Mouse (Mus musculus) lung, adult 2 months (tissue): Measurements from ENCODE around the gene Eif4enif1. TPM values are rescaled to one million over a fixed set of nuclear protein-coding genes. Genes with fewer than 3 reads are reported as not detected.
A peak's percentile ranks its signal among the peaks of the same experiment; 100 is the strongest.

Experiments used
- DNase-seq: peaks from one replicate; pipeline ENCODE4 v3.0.0; 2022
- H3K4me1 ChIP-seq: fragments of 200-500 bp; 2 replicates; pipeline ENCODE4 v1.6.1; 2011; ENCODE audit warnings: low read length; ENCODE audit not compliant: control insufficient read depth, insufficient read depth
- H3K4me3 ChIP-seq: fragments of 200-500 bp; replicated peaks from 2 replicates; pipeline ENCODE3; 2011; ENCODE audit warnings: low read depth, mild to moderate bottlenecking, control low read depth, low read length; ENCODE audit errors: extremely low read depth
- CTCF ChIP-seq: fragments of 200-500 bp; IDR thresholded peaks from 2 replicates; pipeline ENCODE4 v1.5.1; 2011; ENCODE audit warnings: mild to moderate bottlenecking, low read length, control low read depth; ENCODE audit not compliant: insufficient read depth
- POLR2A ChIP-seq: fragments of 200-500 bp; IDR thresholded peaks from 2 replicates; pipeline ENCODE4 v1.6.1; 2011; ENCODE audit warnings: low read depth, mild to moderate bottlenecking, control low read depth, low read length, borderline replicate concordance; ENCODE audit errors: extremely low read depth
- WGBS: fragments of 180-500 bp; shearing (Covaris S2); methylation state at CpG from one replicate; pipeline ENCODE4 v1.1.7; 2018; 5-methylcytosine and 5-hydroxymethylcytosine counted together
- polyA plus RNA-seq: library from polyadenylated mRNA; depleted of rRNA; stranded (reverse); fragments of >200 nt; gene quantifications from 2 replicates; pipeline ENCODE4 v1.2.3, GENCODE M21; 2012; rRNA removed

Eif4enif1 gene
- polyA plus RNA-seq, 1 experiment, result 37.2 TPM

DNA sequence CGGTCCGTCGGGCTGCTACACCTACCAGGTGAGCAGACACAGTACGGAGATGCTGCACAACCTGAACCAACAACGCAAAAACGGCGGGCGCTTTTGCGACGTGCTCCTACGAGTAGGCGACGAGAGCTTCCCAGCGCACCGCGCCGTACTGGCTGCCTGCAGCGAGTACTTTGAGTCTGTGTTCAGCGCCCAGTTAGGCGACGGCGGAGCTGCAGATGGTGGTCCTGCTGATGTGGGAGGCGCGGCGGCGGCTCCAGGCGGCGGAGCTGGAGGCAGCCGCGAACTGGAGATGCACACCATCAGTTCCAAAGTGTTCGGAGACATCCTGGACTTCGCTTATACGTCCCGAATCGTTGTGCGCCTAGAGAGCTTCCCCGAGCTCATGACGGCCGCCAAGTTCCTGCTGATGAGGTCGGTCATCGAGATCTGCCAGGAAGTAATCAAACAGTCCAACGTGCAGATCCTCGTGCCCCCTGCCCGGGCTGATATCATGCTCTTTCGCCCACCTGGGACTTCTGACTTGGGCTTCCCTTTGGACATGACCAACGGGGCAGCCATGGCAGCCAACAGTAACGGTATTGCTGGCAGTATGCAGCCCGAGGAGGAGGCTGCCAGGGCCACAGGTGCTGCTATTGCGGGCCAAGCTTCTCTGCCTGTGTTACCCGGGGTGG lies 88.6 kb downstream of the Eif4enif1 start:
- Histone ChIP-seq H3K4me3 (peak overlapping the region; percentile 83), H3K4me1 (peaks cover 17% of the 10 kb centered on the region)
- TF ChIP-seq POLR2A, result no peak
- TF ChIP-seq CTCF, result no peak
- DNase-seq, result peak; percentile 58
- WGBS, result under 1% methylated on average over 50 of the region's 50 CpGs

DNA sequence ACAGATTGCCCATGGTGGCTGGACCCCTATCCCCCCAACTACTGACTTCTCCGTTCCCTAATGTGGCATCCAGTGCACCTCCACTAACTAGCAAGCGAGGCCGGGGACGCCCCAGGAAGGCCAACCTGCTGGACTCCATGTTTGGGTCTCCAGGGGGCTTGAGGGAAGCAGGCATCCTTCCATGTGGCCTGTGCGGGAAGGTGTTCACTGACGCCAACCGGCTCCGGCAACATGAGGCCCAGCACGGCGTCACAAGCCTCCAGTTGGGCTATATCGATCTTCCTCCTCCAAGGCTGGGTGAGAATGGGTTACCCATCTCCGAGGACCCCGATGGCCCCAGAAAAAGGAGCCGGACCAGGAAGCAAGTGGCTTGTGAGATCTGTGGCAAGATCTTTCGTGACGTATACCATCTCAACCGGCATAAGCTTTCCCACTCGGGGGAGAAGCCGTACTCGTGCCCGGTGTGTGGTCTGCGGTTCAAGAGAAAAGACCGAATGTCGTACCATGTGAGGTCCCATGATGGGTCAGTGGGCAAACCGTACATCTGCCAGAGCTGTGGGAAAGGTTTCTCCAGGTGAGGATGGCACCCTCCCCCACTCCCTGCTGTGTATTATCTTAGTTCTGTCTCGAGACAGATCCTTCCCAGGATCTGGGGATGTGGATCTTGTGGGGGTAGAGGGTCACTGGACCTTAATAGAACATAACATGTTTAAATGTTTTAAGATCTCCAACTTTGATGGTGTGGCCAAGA lies 89.3 kb downstream of the Eif4enif1 start:
- TF ChIP-seq POLR2A, result 0 out of 2 replicates have a peak, but pooled peaks have one; percentile 8
- no peak for TF ChIP-seq CTCF
- peak overlapping the region; percentile 83 for H3K4me3 ChIP-seq
- peaks cover 17% of the 10 kb centered on the region for H3K4me1 ChIP-seq
- no peak for DNase-seq
- 12% methylated on average over 26 of the region's 26 CpGs for WGBS

DNA sequence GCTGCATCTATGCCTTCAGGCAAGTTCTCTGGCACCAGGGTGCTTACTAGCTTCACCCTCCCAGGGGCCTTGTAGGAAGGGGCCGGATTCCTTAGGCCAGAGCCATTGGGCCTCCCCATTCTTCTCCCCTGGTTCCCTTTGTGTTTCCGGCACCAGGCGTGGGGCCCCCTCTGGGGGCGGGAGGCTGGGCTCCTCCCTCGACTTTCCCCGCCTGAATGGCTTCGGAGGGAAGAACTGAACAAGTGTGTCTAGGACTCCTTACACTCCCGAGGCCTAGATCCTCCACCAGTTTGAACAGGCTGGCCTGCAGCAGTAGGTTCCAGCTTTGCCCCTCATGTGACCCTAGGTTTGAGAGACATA lies 89.8 kb downstream of the Eif4enif1 start:
- H3K4me3 ChIP-seq, result peak overlapping the region; percentile 83
- DNase-seq, result peak; percentile 58
- WGBS, result 2% methylated on average over 8 of the region's 8 CpGs

DNA sequence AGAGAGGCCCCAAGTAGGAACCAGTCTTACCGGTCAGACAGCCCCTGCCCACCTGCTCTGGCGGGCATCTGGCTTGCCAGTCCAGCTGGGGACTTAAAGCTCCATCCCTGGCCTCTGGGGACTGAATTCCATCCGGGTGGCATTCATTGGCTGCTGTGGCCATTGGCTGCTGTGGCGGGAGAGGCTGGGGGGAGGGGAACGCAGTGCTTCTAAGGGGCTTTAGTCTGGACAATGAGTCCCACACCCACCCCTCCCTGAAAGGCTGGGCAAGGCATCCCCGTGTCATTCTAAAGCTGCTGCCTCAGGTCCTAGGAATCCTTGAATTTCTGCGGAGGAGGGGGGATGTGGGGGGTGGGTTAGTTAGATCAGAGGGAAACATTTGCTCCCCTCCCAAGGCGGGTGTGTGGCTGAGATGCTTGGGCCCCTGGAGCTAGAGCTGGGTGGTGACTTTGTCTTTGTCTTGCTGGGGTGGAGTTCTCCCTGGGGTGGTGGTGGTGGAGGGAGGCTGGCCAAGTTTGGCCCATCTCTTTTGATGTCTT lies 90.6 kb downstream of the Eif4enif1 start:
- no peak overlapping the region for H3K4me3 ChIP-seq
- 8% methylated on average over 8 of the region's 8 CpGs for WGBS
- TF ChIP-seq CTCF, result no peak
- TF ChIP-seq POLR2A, result no peak
- peaks cover 17% of the 10 kb centered on the region for H3K4me1 ChIP-seq
- DNase-seq, result no peak

More for the DNA sequence above, 89.8 kb downstream of the Eif4enif1 start:
- TF ChIP-seq POLR2A (no peak), CTCF (no peak)
- peaks cover 17% of the 10 kb centered on the region for H3K4me1 ChIP-seq

DNA sequence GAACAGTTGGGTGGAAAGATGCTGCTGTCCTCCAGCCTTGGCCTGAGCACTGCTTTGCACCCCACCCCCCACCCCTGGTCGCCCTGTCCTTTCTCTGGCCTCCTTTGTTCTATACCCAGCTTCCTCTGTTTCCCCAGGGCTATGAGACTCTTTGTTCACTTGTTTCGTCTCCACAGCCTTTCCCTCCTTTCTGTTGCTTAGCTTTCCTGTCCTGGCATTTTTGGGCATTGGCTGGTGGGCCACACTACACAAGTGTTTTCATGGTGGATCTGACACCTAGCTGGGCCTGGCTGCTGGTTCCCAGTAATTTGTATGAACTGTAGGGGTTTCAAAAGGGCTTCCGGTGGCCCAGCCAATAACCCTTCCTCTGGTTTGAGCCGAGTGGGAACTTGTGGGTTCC lies 91.2 kb downstream of the Eif4enif1 start:
- DNase-seq, result no peak
- Histone ChIP-seq H3K4me3 (no peak overlapping the region), H3K4me1 (peaks cover 21% of the 10 kb centered on the region)
- TF ChIP-seq POLR2A (no peak), CTCF (no peak)
- WGBS, result 45% methylated on average over 4 of the region's 4 CpGs

Other genes with a start within 250 kb of the Eif4enif1 start
- gene Sfi1, start 8.9 kb upstream of the Eif4enif1 start, polyA plus RNA-seq, result 25.1 and 25.2 TPM in 2 replicates
- gene Drg1, start 64.0 kb downstream of the Eif4enif1 start, polyA plus RNA-seq, result 20.1 and 21.5 TPM in 2 replicates
- gene Patz1, start 86.5 kb downstream of the Eif4enif1 start, polyA plus RNA-seq, result 40.3 and 50.9 TPM in 2 replicates
- gene Pik3ip1, start 128.0 kb downstream of the Eif4enif1 start, polyA plus RNA-seq, result 23.2 and 38.3 TPM in 2 replicates
- 94.3 and 142 TPM in 2 replicates for gene Limk2, start 206.8 kb downstream of the Eif4enif1 start, polyA plus RNA-seq
- 25.6 and 36.4 TPM in 2 replicates for gene Rnf185, start 250.0 kb downstream of the Eif4enif1 start, polyA plus RNA-seq